24 mouse cellular contexts compared by ENCODE assay signal in the genomic region with DNA sequence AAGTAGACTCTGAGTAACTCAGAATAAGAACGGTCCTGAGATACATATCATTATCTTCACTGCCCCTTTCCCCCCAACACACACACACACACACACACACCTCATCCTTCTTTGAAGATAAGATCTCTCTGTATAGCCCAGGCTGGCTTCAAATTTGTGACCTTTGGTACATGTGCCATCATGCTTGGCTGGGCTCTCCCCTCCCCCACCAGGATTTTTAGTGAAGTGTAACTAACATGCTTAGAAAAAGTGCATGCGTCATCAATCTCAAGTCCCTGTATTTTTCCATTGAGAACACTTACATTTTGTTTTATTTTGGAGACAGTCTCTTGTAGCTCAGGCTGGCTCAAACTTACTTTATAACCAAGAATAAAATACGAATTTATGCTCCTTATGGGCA.
A peak's percentile ranks its signal among the peaks of the same experiment; 100 is the strongest.
DNase-seq lines count a peak whose midpoint lies in the region; ATAC-seq lines count a peak whose summit lies in the region.
"Had no signal": no experiment of that assay in that cellular context is flagged by ENCODE, and none has a peak within 500 bp of the region (broad histone marks: within the 10 kb centered on the region; RNA-seq: fewer than 3 reads in every experiment).

No protein-coding gene starts in this region.

- H3K4me2 ChIP-seq in kidney, embryonic 15.5 days: no peak overlapping the region
- H3K4me2 ChIP-seq in intestine, embryonic 15.5 days (replicated peaks): no peak overlapping the region
- H3K4me2 ChIP-seq: embryonic facial prominence, embryonic 12.5 days; forebrain, embryonic 13.5 days; hindbrain, embryonic 12.5 days; liver, embryonic 11.5 days; midbrain, embryonic 11.5 days had no signal

- H3K9ac ChIP-seq in kidney, embryonic 15.5 days: no peak overlapping the region
- no peak overlapping the region for H3K9ac ChIP-seq in intestine, embryonic 15.5 days
- H3K9ac ChIP-seq: embryonic facial prominence, embryonic 12.5 days; forebrain, embryonic 13.5 days; hindbrain, embryonic 12.5 days; liver, postnatal 0 days had no signal

- H3K27ac ChIP-seq in kidney, embryonic 15.5 days: peak overlapping the region; percentile 63
- H3K27ac ChIP-seq in intestine, embryonic 15.5 days: no peak overlapping the region
- H3K27ac ChIP-seq: embryonic facial prominence, embryonic 12.5 days; forebrain, embryonic 13.5 days; heart, embryonic 10.5 days; hindbrain, embryonic 12.5 days had no signal

- WGBS in kidney, embryonic 15.5 days: 49% methylated on average over 3 of the region's 3 CpGs
- WGBS in intestine, embryonic 15.5 days: 78% methylated on average over 3 of the region's 3 CpGs

- no peaks in the 10 kb centered on the region for H3K27me3 ChIP-seq in kidney, embryonic 15.5 days
- no peaks in the 10 kb centered on the region for H3K27me3 ChIP-seq in intestine, embryonic 15.5 days (replicated peaks)
- H3K27me3 ChIP-seq: embryonic facial prominence, embryonic 12.5 days; forebrain, embryonic 13.5 days; hindbrain, embryonic 12.5 days had no signal

- H3K4me1 ChIP-seq in kidney, embryonic 15.5 days: peaks cover 75% of the 10 kb centered on the region
- peaks cover 17% of the 10 kb centered on the region for H3K4me1 ChIP-seq in intestine, embryonic 15.5 days (replicated peaks)

- H3K36me3 ChIP-seq in kidney, embryonic 15.5 days: no peaks in the 10 kb centered on the region
- no peaks in the 10 kb centered on the region for H3K36me3 ChIP-seq in intestine, embryonic 15.5 days
- H3K36me3 ChIP-seq: embryonic facial prominence, embryonic 12.5 days; hindbrain, embryonic 12.5 days had no signal

- H3K9me3 ChIP-seq in kidney, embryonic 15.5 days (replicated peaks): no peaks in the 10 kb centered on the region
- H3K9me3 ChIP-seq in intestine, embryonic 15.5 days: no peaks in the 10 kb centered on the region
- H3K9me3 ChIP-seq: embryonic facial prominence, embryonic 12.5 days; forebrain, embryonic 13.5 days; heart, embryonic 10.5 days; hindbrain, embryonic 12.5 days had no signal

- DNase-seq in embryo, embryonic 10.5 days (ENCODE audit: low spot score): peak; percentile 39
- no peak for DNase-seq in embryo, embryonic 10 days (ENCODE audit: low spot score)
- DNase-seq in kidney, adult 11 months: peak; percentile 82
- DNase-seq in kidney, postnatal 36 days: peak; percentile 90 to 91
- DNase-seq in spleen, postnatal 10 days (ENCODE audit: low spot score in 2 of 2): no peak
- DNase-seq in cerebellum, postnatal 10 days: no peak
- DNase-seq: adrenal gland, postnatal 14 days; cerebellum, adult 2 months; cerebellum, postnatal 36 days; layer of hippocampus, adult 9-11 months; liver, postnatal 0 days; lung, postnatal 10 days; right cerebral cortex, postnatal 25 days; spleen, adult 18-20 months; thymus, postnatal 14 days had no signal

- no peak for ATAC-seq in kidney, embryonic 15.5 days (replicated peaks; ENCODE audit: low FRiP score)
- ATAC-seq in intestine, embryonic 15.5 days: no peak
- ATAC-seq: forebrain, embryonic 13.5 days; liver, postnatal 0 days had no signal

- no peak overlapping the region for H3K4me3 ChIP-seq in kidney, embryonic 15.5 days (replicated peaks)
- no peak overlapping the region for H3K4me3 ChIP-seq in intestine, embryonic 15.5 days (replicated peaks)
- H3K4me3 ChIP-seq: embryonic facial prominence, embryonic 12.5 days; erythroblast, embryonic 14.5 days; forebrain, embryonic 13.5 days; heart, embryonic 10.5 days; hindbrain, embryonic 12.5 days had no signal

Comparison
In these comparisons a context has a peak if more than half of its experiments do, and no peak if none do; other contexts are left out.
1. DNase-seq: peak in embryo, embryonic 10.5 days (single experiment), kidney, adult 11 months (single experiment) and kidney, postnatal 36 days (2 of 2); none in embryo, embryonic 10 days (single experiment), spleen, postnatal 10 days (0 of 2) and cerebellum, postnatal 10 days (0 of 2).